Mouse (Mus musculus) NIH3T3 (cell line): ENCODE measurements around the gene Hddc2.
A peak's percentile ranks its signal among the peaks of the same experiment; 100 is the strongest.

ENCODE experiments used
- DNase-seq: peaks from one replicate; pipeline ENCODE4 v3.0.0-alpha.2; 2012; ENCODE audit warnings: low read depth

Gene Hddc2

GRCm38 (mm10) chr10:31312865-31313848 lies at the start of gene Hddc2:
TSS of gene Hddc2 (plus strand) at chr10:31313383.
- peak; percentile 95 for DNase-seq

- no peak for DNase-seq
These were observed 40.4 kb upstream of the Hddc2 start for GRCm38 (mm10) chr10:31272738-31273137.

GRCm38 (mm10) chr10:31273171-31273570 lies 40.0 kb upstream of the Hddc2 start:
- no peak for DNase-seq

GRCm38 (mm10) chr10:31287787-31288186 lies 25.4 kb upstream of the Hddc2 start:
- no peak for DNase-seq

GRCm38 (mm10) chr10:31288697-31289390 lies 24.3 kb upstream of the Hddc2 start:
- no peak for DNase-seq

- DNase-seq: peak; percentile 19
These were observed 17.5 kb upstream of the Hddc2 start for GRCm38 (mm10) chr10:31295705-31296104.

GRCm38 (mm10) chr10:31296458-31296857 lies 16.7 kb upstream of the Hddc2 start:
- no peak for DNase-seq

GRCm38 (mm10) chr10:31297106-31297505 lies 16.1 kb upstream of the Hddc2 start:
- no peak for DNase-seq

- DNase-seq: no peak
These were observed 14.9 kb upstream of the Hddc2 start for GRCm38 (mm10) chr10:31298263-31298662.

- DNase-seq: peak; percentile 84
These were observed 14.1 kb upstream of the Hddc2 start for GRCm38 (mm10) chr10:31298921-31299574.

- no peak for DNase-seq
These were observed 12.9 kb upstream of the Hddc2 start for GRCm38 (mm10) chr10:31300292-31300691.

- DNase-seq: no peak
These were observed 9.7 kb upstream of the Hddc2 start for GRCm38 (mm10) chr10:31303446-31303845.

GRCm38 (mm10) chr10:31307024-31307598 lies 6.1 kb upstream of the Hddc2 start:
- DNase-seq: no peak

GRCm38 (mm10) chr10:31318491-31318890 lies 5.3 kb downstream of the Hddc2 start:
- DNase-seq: no peak

GRCm38 (mm10) chr10:31329436-31329835 lies 16.3 kb downstream of the Hddc2 start:
- no peak for DNase-seq

GRCm38 (mm10) chr10:31330286-31330962 lies 17.2 kb downstream of the Hddc2 start:
- no peak for DNase-seq

GRCm38 (mm10) chr10:31331225-31331775 lies 18.1 kb downstream of the Hddc2 start:
- DNase-seq: peak; percentile 26

- DNase-seq: no peak
These were observed 23.2 kb downstream of the Hddc2 start for GRCm38 (mm10) chr10:31336432-31336831.

GRCm38 (mm10) chr10:31346401-31346800 lies 33.2 kb downstream of the Hddc2 start:
- peak; percentile 20 for DNase-seq

- no peak for DNase-seq
These were observed 37.9 kb downstream of the Hddc2 start for GRCm38 (mm10) chr10:31351056-31351455.

- no peak for DNase-seq
These were observed 39.8 kb downstream of the Hddc2 start for GRCm38 (mm10) chr10:31352845-31353427.
